In the genomic region with DNA sequence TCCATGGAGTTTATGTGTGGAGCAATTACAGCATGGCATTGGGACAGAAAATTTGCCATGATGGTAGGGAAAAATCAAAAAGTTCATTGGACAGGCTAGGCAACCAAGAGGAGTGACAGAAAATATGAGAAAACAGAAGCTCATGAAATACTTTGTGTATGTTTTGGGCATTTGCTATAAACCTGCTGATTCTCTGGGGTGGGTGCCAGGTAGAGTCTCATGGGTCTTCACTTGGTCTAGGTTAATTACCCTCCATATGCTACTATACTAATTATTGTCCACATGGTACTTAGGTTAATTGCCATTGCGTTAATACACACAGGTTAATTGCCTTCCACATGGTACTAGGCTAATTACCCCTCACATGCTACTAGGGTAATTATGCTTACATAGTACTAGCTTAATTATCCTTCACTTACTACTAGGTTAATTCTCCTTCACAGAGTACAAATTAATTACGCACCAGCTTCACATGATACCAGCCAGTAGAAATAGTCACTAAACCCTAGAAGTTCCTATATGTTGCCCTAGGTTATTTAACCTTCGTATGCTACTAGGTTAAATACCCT, we compare ENCODE assay signal across 28 mouse cellular contexts.
DNase-seq lines count a peak whose midpoint lies in the region; ATAC-seq lines count a peak whose summit lies in the region.
"Had no signal": no experiment of that assay in that cellular context is flagged by ENCODE, and none has a peak within 500 bp of the region (broad histone marks: within the 10 kb centered on the region; RNA-seq: fewer than 3 reads in every experiment).

No protein-coding gene starts in this region.

- no peaks in the 10 kb centered on the region for H3K36me3 ChIP-seq in forebrain, embryonic 12.5 days (replicated peaks)
- H3K36me3 ChIP-seq in forebrain, embryonic 15.5 days = no peaks in the 10 kb centered on the region
- no peaks in the 10 kb centered on the region for H3K36me3 ChIP-seq in hindbrain, embryonic 16.5 days (ENCODE audit: control insufficient read depth, insufficient read depth, low read length)
- no peaks in the 10 kb centered on the region for H3K36me3 ChIP-seq in hindbrain, embryonic 12.5 days
- H3K36me3 ChIP-seq in neural tube, embryonic 14.5 days (ENCODE audit: control insufficient read depth, insufficient read depth, low read length) = no peaks in the 10 kb centered on the region
- H3K36me3 ChIP-seq: embryonic facial prominence, embryonic 13.5 days; limb, embryonic 12.5 days; liver, embryonic 15.5 days; midbrain, embryonic 15.5 days; neural tube, embryonic 12.5 days; stomach, embryonic 15.5 days had no signal

- 79% methylated on average over 3 of the region's 3 CpGs for WGBS in forebrain, embryonic 12.5 days
- 66% methylated on average over 3 of the region's 3 CpGs for WGBS in forebrain, embryonic 15.5 days
- WGBS in hindbrain, embryonic 16.5 days = 76% methylated on average over 3 of the region's 3 CpGs
- WGBS in hindbrain, embryonic 12.5 days = 88% methylated on average over 3 of the region's 3 CpGs
- 59% methylated on average over 3 of the region's 3 CpGs for WGBS in neural tube, embryonic 14.5 days

- ATAC-seq in forebrain, embryonic 12.5 days (ENCODE audit: low FRiP score) = 0 out of 2 replicates have a peak, but pooled peaks have one; percentile 27
- no peak for ATAC-seq in forebrain, embryonic 15.5 days (replicated peaks)
- peak; percentile 60; the same call in 1 of the 2 replicates for ATAC-seq in hindbrain, embryonic 16.5 days
- no peak for ATAC-seq in hindbrain, embryonic 12.5 days (ENCODE audit: low FRiP score)
- peak; percentile 68; the same call in 1 of the 2 replicates for ATAC-seq in neural tube, embryonic 14.5 days (ENCODE audit: low read depth)
- ATAC-seq: inflammation-experienced regulatory T-cells, adult 6 months; midbrain, embryonic 15.5 days had no signal

- H3K27ac ChIP-seq in forebrain, embryonic 12.5 days = no peak overlapping the region
- no peak overlapping the region for H3K27ac ChIP-seq in forebrain, embryonic 15.5 days (replicated peaks)
- no peak overlapping the region for H3K27ac ChIP-seq in hindbrain, embryonic 16.5 days (ENCODE audit: low read depth, low read length)
- no peak overlapping the region for H3K27ac ChIP-seq in hindbrain, embryonic 12.5 days
- H3K27ac ChIP-seq in neural tube, embryonic 14.5 days (ENCODE audit: low read depth, low read length) = no peak overlapping the region
- H3K27ac ChIP-seq: embryonic facial prominence, embryonic 13.5 days; limb, embryonic 12.5 days; liver, embryonic 15.5 days; midbrain, embryonic 15.5 days; neural tube, embryonic 12.5 days; stomach, embryonic 15.5 days had no signal

- no peaks in the 10 kb centered on the region for H3K9me3 ChIP-seq in forebrain, embryonic 12.5 days
- no peaks in the 10 kb centered on the region for H3K9me3 ChIP-seq in forebrain, embryonic 15.5 days
- H3K9me3 ChIP-seq in hindbrain, embryonic 16.5 days (ENCODE audit: control insufficient read depth, low read length) = no peaks in the 10 kb centered on the region
- H3K9me3 ChIP-seq in hindbrain, embryonic 12.5 days (replicated peaks) = no peaks in the 10 kb centered on the region
- no peaks in the 10 kb centered on the region for H3K9me3 ChIP-seq in neural tube, embryonic 14.5 days (ENCODE audit: control insufficient read depth, low read length)
- H3K9me3 ChIP-seq: embryonic facial prominence, embryonic 13.5 days; limb, embryonic 12.5 days; liver, embryonic 15.5 days; midbrain, embryonic 15.5 days; neural tube, embryonic 12.5 days; stomach, embryonic 15.5 days had no signal

- no peaks in the 10 kb centered on the region for H3K4me1 ChIP-seq in forebrain, embryonic 12.5 days
- H3K4me1 ChIP-seq in forebrain, embryonic 15.5 days = no peaks in the 10 kb centered on the region
- no peaks in the 10 kb centered on the region for H3K4me1 ChIP-seq in hindbrain, embryonic 16.5 days (ENCODE audit: control insufficient read depth, insufficient read depth, low read depth, low read length)
- H3K4me1 ChIP-seq in hindbrain, embryonic 12.5 days = no peaks in the 10 kb centered on the region
- no peaks in the 10 kb centered on the region for H3K4me1 ChIP-seq in neural tube, embryonic 14.5 days (ENCODE audit: control insufficient read depth, insufficient read depth, low read length)
- H3K4me1 ChIP-seq: embryonic facial prominence, embryonic 13.5 days; limb, embryonic 12.5 days; liver, embryonic 15.5 days; midbrain, embryonic 15.5 days; neural tube, embryonic 12.5 days; stomach, embryonic 15.5 days had no signal

- no peak for DNase-seq in neural tube, embryonic 10.5 days (ENCODE audit: extremely low spot score, low spot score)
- DNase-seq: adrenal gland, postnatal 25 days; B cell, adult 2 months; cerebellum, adult 18-20 months; embryo, embryonic 11 days; gastrocnemius, postnatal 25 days; heart, adult 11 months; heart, postnatal 36 days; kidney, adult 11 months; kidney, postnatal 14 days; layer of hippocampus, adult 9-11 months; lung, embryonic 14.5 days; lung, postnatal 14 days; retina, postnatal 1 day; right cerebral cortex, postnatal 14 days had no signal

- no peak overlapping the region for H3K4me2 ChIP-seq in forebrain, embryonic 12.5 days
- no peak overlapping the region for H3K4me2 ChIP-seq in forebrain, embryonic 15.5 days (replicated peaks)
- H3K4me2 ChIP-seq in hindbrain, embryonic 16.5 days (ENCODE audit: low read length) = no peak overlapping the region
- H3K4me2 ChIP-seq in hindbrain, embryonic 12.5 days (replicated peaks) = no peak overlapping the region
- H3K4me2 ChIP-seq in neural tube, embryonic 14.5 days (ENCODE audit: low read depth, low read length) = no peak overlapping the region
- H3K4me2 ChIP-seq: embryonic facial prominence, embryonic 13.5 days; heart, embryonic 11.5 days; limb, embryonic 12.5 days; liver, embryonic 15.5 days; lung, embryonic 14.5 days; midbrain, embryonic 15.5 days; neural tube, embryonic 12.5 days; stomach, embryonic 15.5 days had no signal

- H3K4me3 ChIP-seq in forebrain, embryonic 12.5 days (replicated peaks) = no peak overlapping the region
- H3K4me3 ChIP-seq in forebrain, embryonic 15.5 days = no peak overlapping the region
- no peak overlapping the region for H3K4me3 ChIP-seq in hindbrain, embryonic 16.5 days (ENCODE audit: low read length)
- H3K4me3 ChIP-seq in hindbrain, embryonic 12.5 days = no peak overlapping the region
- no peak overlapping the region for H3K4me3 ChIP-seq in neural tube, embryonic 14.5 days (ENCODE audit: low read depth, low read length)
- H3K4me3 ChIP-seq: embryonic facial prominence, embryonic 13.5 days; limb, embryonic 12.5 days; liver, embryonic 15.5 days; midbrain, embryonic 15.5 days; neural tube, embryonic 12.5 days; stomach, embryonic 15.5 days had no signal

- H3K27me3 ChIP-seq in forebrain, embryonic 12.5 days = no peaks in the 10 kb centered on the region
- no peaks in the 10 kb centered on the region for H3K27me3 ChIP-seq in forebrain, embryonic 15.5 days
- H3K27me3 ChIP-seq in hindbrain, embryonic 16.5 days (replicated peaks; ENCODE audit: control insufficient read depth, insufficient read depth, low read length) = no peaks in the 10 kb centered on the region
- H3K27me3 ChIP-seq in hindbrain, embryonic 12.5 days = no peaks in the 10 kb centered on the region
- H3K27me3 ChIP-seq in neural tube, embryonic 14.5 days (ENCODE audit: control insufficient read depth, insufficient read depth, low read length) = no peaks in the 10 kb centered on the region
- H3K27me3 ChIP-seq: embryonic facial prominence, embryonic 13.5 days; limb, embryonic 12.5 days; liver, embryonic 15.5 days; midbrain, embryonic 15.5 days; neural tube, embryonic 12.5 days; stomach, embryonic 15.5 days had no signal

- no peak overlapping the region for H3K9ac ChIP-seq in forebrain, embryonic 12.5 days
- no peak overlapping the region for H3K9ac ChIP-seq in forebrain, embryonic 15.5 days (replicated peaks)
- H3K9ac ChIP-seq in hindbrain, embryonic 16.5 days (ENCODE audit: low read depth, low read length) = no peak overlapping the region
- H3K9ac ChIP-seq in hindbrain, embryonic 12.5 days = no peak overlapping the region
- no peak overlapping the region for H3K9ac ChIP-seq in neural tube, embryonic 14.5 days (replicated peaks; ENCODE audit: low read depth, low read length)
- H3K9ac ChIP-seq: embryonic facial prominence, embryonic 13.5 days; limb, embryonic 12.5 days; liver, embryonic 15.5 days; lung, embryonic 14.5 days; midbrain, embryonic 15.5 days; neural tube, embryonic 12.5 days; stomach, embryonic 15.5 days had no signal

Comparison
In these comparisons a context has a peak if more than half of its experiments do, and no peak if none do; other contexts are left out.
1. ATAC-seq: peak in forebrain, embryonic 12.5 days (single experiment), hindbrain, embryonic 16.5 days (single experiment) and neural tube, embryonic 14.5 days (single experiment); none in forebrain, embryonic 15.5 days (single experiment) and hindbrain, embryonic 12.5 days (single experiment).